Mouse (Mus musculus) c-Kit-negative CD71-positive TER-119-positive erythroid progenitor cells, embryonic 14.5 days (primary cell): ENCODE data around the gene Bbs4.

Source experiments
- DNase-seq: peaks from one replicate; pipeline ENCODE4 v3.0.0-alpha.2; 2013; ENCODE audit warnings: low read depth, low spot score

Gene Bbs4

DNA sequence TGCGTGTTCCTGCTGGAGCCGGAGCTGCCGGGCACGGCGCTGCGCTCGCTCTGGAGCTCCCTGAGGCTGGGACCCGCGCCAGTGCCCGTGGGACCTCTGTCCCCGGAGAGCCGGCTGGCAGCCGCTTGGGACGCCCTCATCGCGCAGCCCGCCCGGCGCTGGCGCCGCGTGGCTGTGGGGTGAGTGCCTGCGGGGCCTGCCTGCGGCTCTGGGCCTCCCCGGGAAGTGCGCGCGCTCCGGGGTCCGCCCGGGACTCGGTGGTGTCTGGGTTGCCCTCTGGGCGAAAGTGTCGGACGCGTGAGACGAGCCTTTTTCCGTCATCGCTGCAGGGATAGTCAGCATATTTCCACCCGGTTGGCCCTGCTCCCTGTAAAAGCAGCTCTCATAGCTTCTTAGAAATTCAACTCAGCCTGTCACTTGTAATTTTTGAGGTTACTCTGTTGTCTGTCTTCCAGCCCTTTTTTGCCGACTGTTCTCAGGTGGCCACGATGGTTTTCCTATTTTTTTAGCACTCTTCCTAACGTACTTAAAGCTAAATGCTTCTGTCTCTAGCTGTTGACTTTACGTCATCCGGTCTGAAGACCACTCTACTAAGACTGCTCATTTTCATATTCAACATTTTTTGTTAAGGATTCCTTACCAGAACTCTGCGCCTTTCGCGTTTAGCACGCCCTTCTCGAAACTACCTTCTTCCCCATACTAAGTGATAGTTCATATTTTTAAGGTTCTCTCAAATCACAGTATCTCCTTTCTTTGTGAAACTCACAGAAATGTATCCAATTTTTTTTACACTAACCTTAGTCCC lies 61.4 kb downstream of the Bbs4 start:
- DNase-seq: no peak

DNA sequence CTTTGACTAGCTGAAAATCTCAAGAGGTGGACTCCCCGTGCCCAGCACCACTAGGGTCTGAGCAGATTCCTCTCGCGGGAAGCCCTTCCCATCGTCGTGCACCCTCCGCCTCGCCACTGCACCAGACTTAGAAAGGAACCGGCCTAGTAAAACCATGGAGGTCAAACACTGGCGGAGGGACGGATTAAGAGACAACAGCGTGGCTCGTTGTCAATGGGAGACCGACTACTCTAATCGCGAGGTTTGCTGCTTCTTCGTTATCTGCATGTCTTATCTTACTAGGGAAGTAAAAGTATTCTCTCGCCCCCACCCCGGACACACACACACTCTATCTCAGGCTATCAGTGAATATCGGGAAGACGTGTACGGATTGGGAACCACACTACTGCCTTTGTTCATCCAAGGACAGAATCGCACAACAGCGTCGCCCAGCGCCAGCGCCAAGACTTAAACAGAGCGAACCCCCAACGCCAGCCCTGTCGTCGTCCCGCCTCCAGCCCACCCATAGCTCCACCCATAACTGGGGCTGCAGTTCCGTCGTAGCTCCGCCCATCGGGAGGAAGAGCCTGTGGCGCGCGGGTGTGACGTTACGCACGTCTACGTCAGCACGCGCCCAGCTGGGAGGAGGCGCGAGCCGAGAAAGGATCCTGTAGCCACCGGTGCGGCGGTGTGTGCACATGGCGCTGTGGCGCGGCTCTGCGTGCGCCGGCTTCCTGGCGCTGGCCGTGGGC lies 62.2 kb downstream of the Bbs4 start, which contains the start of gene Adpgk:
Adpgk (plus strand) TSS at position 602 of the 731 bp plus-strand sequence.
- DNase-seq: peak; percentile 94

DNA sequence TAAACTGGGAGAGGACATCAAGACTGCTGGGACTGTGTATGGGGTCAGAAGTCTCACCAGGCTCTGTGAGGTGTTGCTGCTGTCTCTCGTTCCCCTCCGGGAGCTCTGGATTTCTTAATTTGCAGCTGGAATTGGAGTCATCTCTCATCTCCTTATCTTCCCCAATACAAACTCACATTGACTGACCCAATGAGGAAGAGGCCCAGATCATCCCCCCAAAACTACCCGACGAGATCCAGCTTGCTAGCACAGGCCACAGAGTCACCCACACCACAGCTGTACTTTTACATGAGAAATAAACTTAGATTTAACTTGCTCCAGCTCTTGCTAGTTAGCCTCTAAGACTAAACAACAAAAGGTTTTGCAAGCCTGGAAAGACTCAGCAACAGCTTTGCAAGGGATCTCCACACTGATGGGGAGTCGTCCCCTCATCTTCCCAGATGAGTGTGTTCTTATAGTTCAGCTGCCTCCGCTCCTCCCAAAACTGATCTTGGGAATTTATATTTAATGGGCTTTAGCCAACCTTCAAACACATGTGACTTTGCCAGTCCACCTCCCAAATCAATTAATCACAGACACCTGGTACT lies 63.7 kb downstream of the Bbs4 start:
- DNase-seq: no peak

DNA sequence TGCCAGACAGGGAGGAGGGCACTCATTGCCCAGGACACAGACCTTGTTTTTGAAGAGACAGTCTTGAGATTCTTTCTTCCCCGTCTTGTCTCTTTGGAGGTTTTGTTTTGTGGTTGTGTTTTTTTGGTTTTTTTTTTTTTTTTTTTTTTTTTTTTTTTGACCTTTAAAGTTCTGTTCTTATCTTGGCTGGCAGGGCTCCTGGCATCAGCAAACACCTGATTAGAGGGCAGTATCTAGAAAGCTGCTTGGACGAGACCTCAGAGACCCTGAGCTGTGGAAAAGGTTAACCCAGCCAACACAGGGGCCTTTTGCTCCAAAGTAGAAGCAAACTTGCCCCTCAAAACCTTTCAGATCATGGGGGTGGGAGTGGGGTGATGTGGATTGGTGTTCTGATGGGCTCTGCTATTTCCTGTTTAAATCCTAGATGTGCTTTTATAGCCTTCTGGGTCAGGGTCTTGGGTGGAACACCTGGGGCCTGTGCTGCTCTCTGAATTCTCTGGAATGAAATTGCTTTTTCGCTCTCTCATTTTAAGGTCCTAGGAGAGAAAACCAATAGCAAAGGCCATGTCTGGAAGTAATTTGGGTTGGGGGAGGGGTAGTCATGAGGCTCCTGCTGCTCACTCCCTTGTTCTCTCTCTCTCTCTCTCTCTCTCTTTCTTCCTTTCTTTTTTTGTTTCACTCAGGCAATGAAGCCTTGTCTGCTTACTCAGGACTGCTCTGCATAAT lies 64.5 kb downstream of the Bbs4 start:
- no peak for DNase-seq

DNA sequence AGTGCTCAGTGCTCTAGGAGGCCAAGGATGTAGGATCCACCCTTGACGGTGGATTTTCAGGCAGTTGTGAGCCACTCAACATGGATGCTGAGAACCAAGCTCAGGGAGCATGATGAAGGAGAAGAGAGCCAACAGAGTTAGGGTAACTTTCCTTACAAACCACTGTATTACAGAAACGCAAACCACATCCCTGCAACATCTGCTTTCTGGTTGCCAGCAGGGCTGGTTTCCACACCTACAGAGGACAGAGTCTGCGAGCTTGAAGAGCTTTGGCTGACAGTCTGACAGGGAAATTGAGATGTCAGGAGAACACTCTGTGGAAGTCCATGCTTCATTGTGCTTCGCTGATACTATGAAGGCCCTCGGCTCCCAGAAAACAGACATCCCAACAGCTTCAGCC lies 65.2 kb downstream of the Bbs4 start:
- no peak for DNase-seq

DNA sequence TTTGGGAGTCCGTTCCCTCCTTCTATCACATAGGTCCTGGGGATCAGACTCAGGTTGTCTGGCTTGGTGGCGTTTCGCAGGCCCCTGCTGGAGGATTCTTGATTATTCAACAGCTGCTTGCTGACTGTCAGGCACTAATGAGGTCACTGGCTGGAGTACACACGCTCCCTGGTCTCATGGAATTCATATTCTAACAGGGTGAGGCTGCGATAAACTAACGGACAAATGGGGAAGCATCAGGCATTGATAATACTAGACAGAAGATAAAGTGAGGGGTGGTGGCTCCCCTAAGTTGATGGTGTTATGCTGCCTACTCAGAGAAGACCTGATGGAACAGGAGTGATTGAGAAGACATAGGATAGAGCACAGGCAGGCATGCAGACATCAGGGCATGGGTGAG lies 67.7 kb downstream of the Bbs4 start:
- DNase-seq: no peak

DNA sequence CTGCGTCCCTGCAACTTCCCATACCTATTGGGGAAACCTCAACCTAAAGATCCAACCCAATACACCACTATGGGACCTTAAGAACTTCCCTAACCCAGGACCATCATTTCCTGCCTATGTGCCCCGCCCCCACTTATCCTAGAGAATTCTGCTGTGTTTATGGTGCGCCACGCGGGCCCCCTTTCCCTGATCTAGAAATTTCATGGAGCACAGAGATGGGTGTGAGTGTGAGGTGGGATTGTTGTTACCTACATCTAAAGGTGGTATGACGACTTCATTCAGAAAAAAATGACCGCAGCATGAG lies 70.7 kb downstream of the Bbs4 start:
- no peak for DNase-seq

DNA sequence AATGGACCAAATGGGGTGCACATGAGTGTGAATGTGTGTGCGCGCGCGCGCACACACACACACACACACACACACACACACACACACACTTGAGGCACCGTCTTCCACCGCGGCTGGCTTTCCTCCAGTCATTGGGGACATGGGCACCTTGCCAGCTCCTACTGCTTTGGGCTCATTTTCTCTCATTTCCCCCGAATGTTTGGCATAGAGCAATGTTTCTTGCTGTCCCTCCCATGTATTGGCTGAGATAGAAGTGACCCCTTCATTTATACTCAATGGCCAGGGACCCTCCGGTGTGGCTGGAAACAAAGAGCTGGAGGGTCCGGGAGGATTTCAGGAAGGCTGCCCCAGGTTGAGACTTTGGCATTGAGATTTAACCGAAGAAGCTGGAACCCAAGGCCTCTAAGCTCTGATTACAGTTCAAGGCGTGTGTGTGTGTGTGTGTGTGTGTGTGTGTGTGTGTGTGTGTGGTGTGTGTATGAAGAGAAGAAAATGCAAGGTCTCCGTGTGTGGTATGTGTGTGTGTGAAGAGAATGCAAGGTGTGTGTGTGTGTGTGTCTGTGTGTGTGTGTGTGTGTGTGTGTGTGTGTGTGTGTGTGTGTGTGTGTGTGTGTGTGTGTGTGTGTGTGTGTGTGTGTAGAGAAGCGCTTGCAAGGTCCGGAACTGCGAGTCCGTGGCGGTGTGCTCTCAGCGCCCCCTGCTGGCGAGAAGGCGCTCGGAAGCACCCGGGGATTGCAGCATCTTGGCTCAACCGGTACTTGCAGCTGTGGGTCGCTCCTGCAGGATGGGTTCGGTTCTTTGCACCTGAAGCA lies 71.2 kb downstream of the Bbs4 start:
- DNase-seq: peak; percentile 43

DNA sequence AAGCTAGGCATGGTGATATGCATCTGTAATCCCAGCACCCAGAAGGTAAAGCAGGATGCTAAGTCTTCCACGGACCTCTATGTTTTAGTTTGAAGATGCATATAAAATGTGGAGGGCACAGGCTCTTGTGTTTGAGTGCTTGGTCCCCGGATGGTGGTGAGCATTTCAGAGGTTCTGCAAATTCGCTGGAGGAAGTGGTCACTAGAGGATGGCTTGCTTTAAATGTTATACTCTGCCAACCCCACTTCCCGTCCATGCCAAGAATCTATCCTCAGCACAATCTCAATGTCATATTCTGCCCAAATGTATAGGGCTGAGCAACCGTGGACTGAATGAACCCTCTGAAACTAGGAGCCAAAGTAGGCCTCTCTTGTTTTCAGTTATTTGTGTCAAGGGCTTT lies 72.4 kb downstream of the Bbs4 start:
- DNase-seq: no peak

DNA sequence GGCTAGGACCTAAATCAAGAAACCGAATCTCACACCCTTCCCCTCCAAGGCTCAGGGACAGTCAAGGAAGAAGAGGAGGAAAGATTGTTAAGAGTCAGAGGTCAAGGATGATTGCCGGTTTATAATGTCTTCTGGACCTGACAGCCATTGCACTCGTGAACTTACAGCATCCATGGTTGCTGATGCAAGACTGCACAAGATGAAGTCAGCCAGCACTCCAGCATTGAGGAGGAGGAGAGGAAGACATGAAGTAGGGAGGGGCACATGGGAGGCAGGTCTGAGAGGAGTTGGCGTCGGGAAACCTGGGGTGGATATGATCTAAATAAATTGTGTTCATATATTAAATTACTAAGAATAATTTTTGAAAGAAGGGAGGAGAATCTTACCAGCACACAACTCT lies 74.6 kb downstream of the Bbs4 start:
- DNase-seq: no peak

DNA sequence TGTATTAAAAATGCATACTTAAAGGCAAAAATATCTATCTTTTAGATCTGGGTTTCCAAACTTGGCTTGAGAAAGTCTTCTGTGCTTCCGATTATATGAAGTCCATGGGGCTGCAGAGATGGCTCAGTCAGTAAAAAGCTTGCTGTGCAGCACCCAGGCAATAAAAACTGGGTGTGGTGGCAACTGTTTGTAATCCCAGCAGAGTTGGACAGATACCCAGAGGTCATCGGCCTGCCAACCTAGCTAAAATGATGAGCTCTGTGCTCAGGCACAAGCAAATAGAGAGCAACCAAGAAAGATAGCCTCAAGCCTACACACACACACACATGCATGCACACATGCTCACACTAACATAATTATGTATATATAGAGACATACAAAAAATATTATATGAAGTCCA lies 75.1 kb downstream of the Bbs4 start:
- no peak for DNase-seq

DNA sequence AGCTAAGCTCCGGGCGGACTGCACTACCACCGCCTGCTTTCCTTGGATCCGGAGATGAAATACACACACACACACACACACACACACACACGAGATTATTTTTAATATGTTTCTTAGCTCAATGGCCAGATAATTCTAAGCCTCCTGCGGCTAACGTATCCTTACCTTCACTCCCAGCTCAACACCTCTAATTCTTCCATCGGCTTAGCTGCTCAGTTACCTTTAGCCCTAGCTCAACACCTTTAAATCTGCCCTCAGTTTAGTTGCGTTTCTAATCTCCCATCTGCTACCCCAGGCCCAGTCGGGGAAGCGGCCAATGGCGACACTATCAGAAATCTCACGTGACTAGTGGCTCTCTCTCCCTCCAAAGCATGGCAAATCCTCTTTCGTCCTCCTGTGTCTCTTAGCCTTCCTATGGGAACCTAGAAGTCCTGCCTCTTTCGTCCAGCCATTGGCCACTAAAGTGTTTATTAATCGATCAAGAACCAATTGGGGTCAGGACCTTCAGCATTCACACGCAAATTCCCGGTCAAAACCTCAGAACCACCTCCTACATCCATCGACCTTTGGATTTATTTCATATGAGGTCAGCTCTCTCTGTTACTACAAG lies 78.4 kb downstream of the Bbs4 start:
- no peak for DNase-seq

DNA sequence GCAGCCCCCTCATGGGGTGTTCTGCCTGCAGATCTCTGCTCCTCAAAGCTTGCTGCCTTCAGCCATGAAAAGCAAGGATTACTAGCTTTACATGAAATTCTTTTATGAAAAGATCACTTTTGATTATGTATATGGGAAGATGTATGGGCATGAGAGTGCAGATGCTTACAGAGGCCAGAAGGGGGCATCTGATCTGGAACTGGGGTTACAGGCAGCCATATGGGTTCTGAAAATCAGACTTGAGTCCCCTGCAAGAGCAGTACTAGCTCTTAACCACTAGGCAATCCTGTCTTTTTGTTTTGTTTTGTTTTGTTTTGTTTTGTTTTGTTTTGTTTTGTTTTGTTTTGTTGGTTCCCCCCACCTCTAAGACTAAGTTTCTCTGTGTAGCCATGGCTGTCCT lies 80.1 kb downstream of the Bbs4 start:
- no peak for DNase-seq
